Mouse (Mus musculus) lung, embryonic 16.5 days (tissue): ENCODE data around the gene Stx1a. TPM values are rescaled to one million over a fixed set of nuclear protein-coding genes. Genes with fewer than 3 reads are reported as not detected.

Experiments
- ATAC-seq: fragments of 200-750 bp; cut with Nextera tagmentation; 2 replicates; pipeline ENCODE4 v1.8.0; 2017; ENCODE audit warnings: low read depth, mild to moderate bottlenecking, moderate library complexity
- H3K27ac ChIP-seq: fragments of 300-500 bp; sonication (generic); 2 replicates; pipeline ENCODE4 v1.5.1; 2014; ENCODE audit warnings: mild to moderate bottlenecking, control low read depth, low read length
- H3K27me3 ChIP-seq: fragments of 300-500 bp; sonication (generic); 2 replicates; pipeline ENCODE4 v1.6.1; 2014; ENCODE audit warnings: low read depth, low read length, mixed read lengths; ENCODE audit not compliant: control insufficient read depth, insufficient read depth
- H3K36me3 ChIP-seq: fragments of 300-500 bp; sonication (generic); 2 replicates; pipeline ENCODE4 v1.6.1; 2014; ENCODE audit warnings: low read length; ENCODE audit not compliant: control insufficient read depth, insufficient read depth
- H3K4me1 ChIP-seq: fragments of 300-500 bp; sonication (generic); replicated peaks from 2 replicates; pipeline ENCODE4 v1.6.1; 2014; ENCODE audit warnings: low read length, mixed read lengths; ENCODE audit not compliant: control insufficient read depth, insufficient read depth
- H3K4me2 ChIP-seq: fragments of 300-500 bp; sonication (generic); 2 replicates; pipeline ENCODE4 v1.6.1; 2014; ENCODE audit warnings: low read depth, low read length, control low read depth
- H3K4me3 ChIP-seq: fragments of 300-500 bp; sonication (generic); 2 replicates; pipeline ENCODE4 v1.5.1; 2014; ENCODE audit warnings: mild to moderate bottlenecking, low read length, control low read depth
- H3K9ac ChIP-seq: fragments of 300-500 bp; sonication (generic); 2 replicates; pipeline ENCODE4 v1.6.1; 2014; ENCODE audit warnings: low read length, control low read depth
- H3K9me3 ChIP-seq: fragments of 300-500 bp; sonication (generic); 2 replicates; pipeline ENCODE4 v1.6.1; 2016; ENCODE audit warnings: low read length; ENCODE audit not compliant: control insufficient read depth
- WGBS: fragments of 180-500 bp; shearing (Covaris S2); extraction: QIAGEN DNeasy Blood & Tissue Kit; methylation state at CpG from one replicate; pipeline ENCODE4 v1.1.7; 2014; 5-methylcytosine and 5-hydroxymethylcytosine counted together
- polyA plus RNA-seq: library from polyadenylated mRNA; unstranded; fragments of >200 nt; fragmentation: Nextera tagmentation; extraction: Ambion mirVana; gene quantifications from 2 replicates; pipeline ENCODE4 v1.2.1, GENCODE M21; 2015

Gene Stx1a
- 11.8 and 12.4 TPM in 2 replicates for polyA plus RNA-seq

DNA sequence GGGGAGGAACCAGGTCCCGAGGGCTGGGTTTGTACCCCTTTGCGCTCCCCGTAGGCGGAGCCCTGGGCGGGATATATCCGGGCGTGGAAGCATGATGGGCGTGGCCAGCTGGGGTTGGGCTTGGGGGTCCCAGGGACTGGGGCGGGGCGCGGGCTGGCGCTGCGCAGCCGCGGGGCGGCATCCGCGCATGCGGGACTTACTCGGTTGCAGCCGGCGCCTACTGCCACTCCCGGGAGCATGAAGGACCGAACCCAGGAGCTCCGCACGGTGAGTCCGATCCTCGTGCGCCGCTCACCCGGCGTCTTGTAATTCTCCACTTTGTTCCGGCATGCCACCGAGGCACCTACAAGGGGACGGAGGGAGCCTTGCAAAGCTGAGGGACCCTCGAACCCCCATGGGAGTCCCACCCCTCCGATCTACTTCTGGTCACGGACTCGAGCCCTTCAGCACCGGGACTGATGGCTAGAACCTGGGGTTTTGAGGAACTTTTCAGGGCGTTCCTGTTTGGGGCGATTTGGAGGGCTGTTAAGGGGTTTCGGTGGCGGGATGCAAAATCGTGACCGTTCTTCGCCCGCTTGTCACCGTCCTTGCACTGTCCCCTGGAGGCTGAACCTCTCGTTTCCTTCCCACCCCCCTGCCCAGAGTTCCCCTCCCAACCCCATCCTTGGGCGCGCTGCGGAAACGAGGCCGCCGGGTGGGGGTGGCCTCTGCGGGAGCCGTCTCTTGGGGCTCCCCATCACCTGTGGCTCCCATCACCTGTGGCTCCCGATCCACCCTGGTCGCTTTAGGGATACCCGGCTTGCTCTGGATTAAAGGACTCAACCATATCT lies at the start of gene Stx1a:
Gene Stx1a, plus strand, starts transcription at position 139 of the 830 bp plus-strand sequence.
- H3K27me3 ChIP-seq, result no peaks in the 10 kb centered on the region
- H3K4me1 ChIP-seq, result peaks cover 48% of the 10 kb centered on the region
- peak within 1 kb of the TSS; percentile 95 for H3K4me2 ChIP-seq
- no peaks in the 10 kb centered on the region for H3K36me3 ChIP-seq
- ATAC-seq, result peak; percentile 93
- H3K27ac ChIP-seq, result peak within 1 kb of the TSS; percentile 79
- no peaks in the 10 kb centered on the region for H3K9me3 ChIP-seq
- H3K9ac ChIP-seq, result peak within 1 kb of the TSS; percentile 78
- under 1% methylated on average over 61 of the region's 61 CpGs for WGBS
- peak within 1 kb of the TSS; percentile 67 for H3K4me3 ChIP-seq

DNA sequence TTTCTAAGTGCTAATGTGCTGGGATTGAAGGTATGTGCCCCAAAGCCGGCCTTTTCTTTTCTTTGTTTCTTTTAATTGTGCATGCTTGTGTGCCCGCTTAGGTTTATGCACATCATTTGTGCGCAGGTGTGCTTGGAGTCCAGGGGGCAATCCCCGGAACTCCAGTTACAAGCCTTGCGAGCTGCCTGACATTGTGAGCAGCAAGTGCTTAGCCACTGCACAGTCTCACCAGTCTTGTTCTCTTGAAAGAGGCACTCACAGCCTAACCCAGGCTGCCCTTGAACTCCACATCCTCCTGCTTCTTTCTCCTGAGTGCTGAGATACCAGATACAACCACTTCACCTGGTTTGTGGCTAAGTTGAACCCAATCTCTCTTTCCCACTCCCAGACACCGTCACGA lies 49.8 kb upstream of the Stx1a start:
- 67% methylated on average over 7 of the region's 7 CpGs for WGBS
- no peak overlapping the region for H3K4me3 ChIP-seq
- no peaks in the 10 kb centered on the region for H3K27me3 ChIP-seq
- H3K9me3 ChIP-seq, result no peaks in the 10 kb centered on the region
- ATAC-seq, result peak; percentile 41
- H3K4me1 ChIP-seq, result peaks cover 10% of the 10 kb centered on the region
- H3K4me2 ChIP-seq, result no peak overlapping the region
- no peak overlapping the region for H3K9ac ChIP-seq
- peak overlapping the region; percentile 88 for H3K27ac ChIP-seq
- H3K36me3 ChIP-seq, result no peaks in the 10 kb centered on the region

DNA sequence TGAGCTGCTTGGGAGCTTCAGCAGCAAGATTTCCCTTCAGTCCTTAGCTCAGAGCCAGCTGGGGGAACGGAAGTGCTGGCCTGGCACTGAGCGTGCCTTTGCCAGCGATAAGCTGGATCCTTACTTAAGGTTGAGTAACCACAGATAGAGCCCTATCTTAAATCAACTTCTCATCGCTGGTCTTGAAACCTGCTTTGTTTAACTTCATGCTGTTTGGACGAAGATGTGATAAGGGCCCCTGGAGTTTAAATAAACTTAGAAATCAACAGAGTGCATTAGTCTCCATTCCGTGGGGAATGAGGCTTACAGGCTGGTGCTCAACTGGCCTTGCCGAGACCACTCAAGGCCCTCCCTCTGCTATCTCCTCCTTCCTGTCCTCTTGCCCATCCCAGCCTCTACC lies 49.0 kb upstream of the Stx1a start:
- H3K27me3 ChIP-seq, result no peaks in the 10 kb centered on the region
- 0 out of 2 replicates have a peak overlapping the region, but pooled peaks have one; percentile 3 for H3K4me2 ChIP-seq
- no peaks in the 10 kb centered on the region for H3K36me3 ChIP-seq
- WGBS, result 8% methylated on average over 7 of the region's 7 CpGs
- peak; percentile 80 for ATAC-seq
- no peak overlapping the region for H3K4me3 ChIP-seq
- no peaks in the 10 kb centered on the region for H3K9me3 ChIP-seq
- H3K27ac ChIP-seq, result peak overlapping the region; percentile 88
- H3K9ac ChIP-seq, result no peak overlapping the region
- H3K4me1 ChIP-seq, result peaks cover 9% of the 10 kb centered on the region

DNA sequence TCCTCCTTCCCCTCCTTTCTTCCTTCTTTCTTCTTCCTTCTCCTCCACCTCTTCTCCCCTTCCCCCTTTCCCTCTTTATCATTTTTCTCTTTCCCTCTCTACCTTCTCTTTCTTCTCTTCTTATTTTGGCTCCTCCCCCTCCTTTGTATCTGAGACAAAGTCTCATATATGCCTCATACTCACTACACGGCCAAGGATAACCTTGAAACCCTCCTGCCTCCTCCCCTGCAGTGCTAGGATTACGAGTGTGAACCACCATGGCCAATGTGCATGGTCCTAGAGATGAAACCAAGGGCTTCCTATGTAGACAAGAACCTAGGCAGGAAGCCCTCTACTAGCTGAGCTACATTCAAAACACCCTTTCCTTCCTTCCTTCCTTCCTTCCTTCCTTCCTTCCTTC lies 48.4 kb upstream of the Stx1a start:
- Histone ChIP-seq H3K9ac (no peak overlapping the region), H3K4me1 (peaks cover 9% of the 10 kb centered on the region), H3K9me3 (no peaks in the 10 kb centered on the region), H3K36me3 (no peaks in the 10 kb centered on the region), H3K27ac (peak overlapping the region; percentile 88), H3K27me3 (no peaks in the 10 kb centered on the region), H3K4me3 (no peak overlapping the region), H3K4me2 (no peak overlapping the region)
- ATAC-seq, result no peak
- WGBS, result 38% methylated on average over 2 of the region's 2 CpGs

DNA sequence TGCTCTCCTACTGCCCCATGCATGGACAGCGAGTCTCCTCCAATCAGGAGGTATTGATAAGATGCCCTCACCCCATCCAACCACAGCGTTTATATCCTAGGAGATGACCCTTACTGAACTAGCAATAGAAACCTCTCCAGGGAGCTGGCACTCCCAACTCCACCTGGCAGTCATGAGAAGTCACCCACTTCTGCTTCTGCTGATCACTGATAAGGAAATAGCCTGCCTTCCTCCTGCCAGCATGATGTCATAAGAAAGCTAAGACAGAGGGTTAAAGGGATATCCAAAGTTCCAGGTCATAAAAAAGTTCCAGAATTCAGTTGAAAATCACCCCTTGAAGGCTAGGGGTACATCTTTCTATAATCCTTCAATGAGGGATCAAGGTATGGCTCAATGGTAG lies 47.1 kb upstream of the Stx1a start:
- no peak overlapping the region for H3K4me3 ChIP-seq
- no peak overlapping the region for H3K9ac ChIP-seq
- no peaks in the 10 kb centered on the region for H3K9me3 ChIP-seq
- no peak for ATAC-seq
- peaks cover 9% of the 10 kb centered on the region for H3K4me1 ChIP-seq
- no peaks in the 10 kb centered on the region for H3K36me3 ChIP-seq
- WGBS, result 76% methylated on average over 2 of the region's 2 CpGs
- no peak overlapping the region for H3K4me2 ChIP-seq
- H3K27ac ChIP-seq, result no peak overlapping the region
- H3K27me3 ChIP-seq, result no peaks in the 10 kb centered on the region

DNA sequence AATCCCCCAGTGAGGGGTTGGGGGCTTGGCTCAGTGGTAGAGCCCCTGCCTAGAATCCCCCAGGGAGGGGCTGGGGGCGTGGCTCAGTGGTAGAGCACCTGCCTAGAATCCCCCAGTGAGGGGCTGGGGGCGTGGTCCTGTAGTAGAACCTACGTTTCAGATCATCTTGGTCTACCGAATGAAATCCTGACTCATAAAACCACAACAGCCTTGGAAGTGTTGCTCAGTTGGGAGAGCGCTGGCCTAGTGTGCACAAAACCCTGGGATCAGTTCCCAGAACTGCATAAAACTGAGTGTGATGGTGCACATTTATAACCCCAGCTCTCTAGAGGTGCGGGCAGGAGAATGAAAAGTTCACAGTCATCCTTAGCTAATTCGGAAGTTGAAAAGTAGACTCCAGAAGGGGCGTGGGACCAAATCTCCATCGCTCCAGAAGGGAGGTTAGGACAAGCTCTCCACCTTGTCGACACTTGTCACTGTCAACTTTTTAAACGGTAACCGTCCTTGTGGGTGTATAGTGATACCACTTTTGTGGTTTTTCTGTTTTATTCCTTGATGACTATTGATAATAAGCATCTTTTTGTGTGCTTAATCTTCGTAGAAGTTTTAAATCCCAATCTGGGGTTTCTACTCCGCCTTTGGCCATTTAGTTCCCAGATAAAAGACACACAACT lies 46.6 kb upstream of the Stx1a start:
- H3K36me3 ChIP-seq, result no peaks in the 10 kb centered on the region
- no peak overlapping the region for H3K27ac ChIP-seq
- no peak overlapping the region for H3K4me3 ChIP-seq

DNA sequence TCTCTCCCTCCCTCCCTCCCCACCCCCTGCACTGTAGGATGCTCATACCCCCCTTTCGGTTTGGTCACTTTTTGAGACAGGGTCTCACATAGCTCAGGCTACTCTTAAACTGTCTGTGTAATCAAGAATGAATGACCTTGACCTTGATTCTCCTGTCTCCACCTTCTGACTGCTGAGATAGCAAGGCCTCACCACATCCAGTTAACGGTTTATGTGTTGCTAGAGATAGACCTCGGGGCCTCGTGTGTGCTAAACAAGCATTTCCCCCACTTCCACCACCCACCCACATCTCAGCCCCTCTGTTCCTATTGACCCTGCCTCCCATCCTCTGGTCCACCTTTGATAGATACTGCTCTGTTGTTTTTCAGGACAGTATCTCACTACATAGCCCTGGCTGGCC lies 45.4 kb upstream of the Stx1a start:
- Histone ChIP-seq H3K9me3 (no peaks in the 10 kb centered on the region), H3K36me3 (no peaks in the 10 kb centered on the region), H3K4me1 (peaks cover 6% of the 10 kb centered on the region), H3K4me2 (no peak overlapping the region), H3K4me3 (no peak overlapping the region), H3K27me3 (no peaks in the 10 kb centered on the region), H3K27ac (no peak overlapping the region), H3K9ac (no peak overlapping the region)
- no peak for ATAC-seq
- 67% methylated on average over 4 of the region's 4 CpGs for WGBS

More for the DNA sequence above, 46.6 kb upstream of the Stx1a start:
- Histone ChIP-seq H3K9ac (no peak overlapping the region), H3K4me1 (peaks cover 9% of the 10 kb centered on the region), H3K9me3 (no peaks in the 10 kb centered on the region), H3K27me3 (no peaks in the 10 kb centered on the region), H3K4me2 (no peak overlapping the region)
- ATAC-seq, result no peak
- 79% methylated on average over 14 of the region's 14 CpGs for WGBS

DNA sequence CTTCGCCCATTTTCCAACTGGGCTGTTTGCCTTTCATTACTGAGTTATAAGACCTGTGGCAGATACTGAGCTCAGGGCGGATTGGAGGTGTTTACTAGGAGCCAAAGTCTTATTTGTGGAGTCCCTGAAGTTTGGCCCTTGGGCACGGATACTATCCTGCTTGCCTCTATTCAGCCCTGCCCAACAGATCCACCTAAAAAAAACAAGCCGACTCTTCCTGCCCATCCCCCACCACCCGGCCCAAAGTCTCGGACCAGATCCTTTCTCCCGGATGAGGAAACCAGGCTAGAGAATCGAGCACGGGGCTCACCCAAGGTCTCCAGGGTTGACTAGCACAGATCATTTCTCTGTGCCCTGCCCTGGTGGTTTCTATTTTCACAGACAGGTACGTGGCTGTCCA lies 42.1 kb upstream of the Stx1a start:
- H3K4me3 ChIP-seq, result no peak overlapping the region
- no peaks in the 10 kb centered on the region for H3K36me3 ChIP-seq
- H3K27me3 ChIP-seq, result peaks cover 16% of the 10 kb centered on the region
- no peak overlapping the region for H3K9ac ChIP-seq
- peaks cover 12% of the 10 kb centered on the region for H3K4me1 ChIP-seq
- H3K4me2 ChIP-seq, result no peak overlapping the region
- 54% methylated on average over 10 of the region's 10 CpGs for WGBS
- H3K9me3 ChIP-seq, result no peaks in the 10 kb centered on the region
- ATAC-seq, result no peak
- no peak overlapping the region for H3K27ac ChIP-seq

DNA sequence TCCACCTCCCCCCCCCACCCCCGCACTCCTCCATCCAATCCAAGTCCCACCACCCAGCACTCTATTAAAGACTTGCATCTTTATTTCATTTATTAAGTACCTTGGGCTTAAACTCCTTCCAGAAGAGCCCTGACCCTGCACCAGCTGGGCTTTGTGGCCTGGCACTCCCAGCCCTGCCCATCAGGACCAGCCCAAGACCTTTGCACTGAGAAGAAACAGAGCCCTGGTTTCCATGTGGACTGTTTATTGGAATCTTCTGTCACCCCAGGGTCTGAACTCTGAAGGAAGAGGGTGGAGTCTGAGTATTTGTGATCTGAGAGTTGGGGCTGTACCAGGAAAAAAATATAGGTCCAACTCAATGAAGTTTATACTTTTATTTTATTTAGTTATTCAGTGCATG lies 40.2 kb upstream of the Stx1a start:
- no peak for ATAC-seq
- Histone ChIP-seq H3K4me1 (peaks cover 12% of the 10 kb centered on the region), H3K9me3 (no peaks in the 10 kb centered on the region), H3K4me2 (no peak overlapping the region), H3K4me3 (no peak overlapping the region), H3K27ac (no peak overlapping the region), H3K27me3 (peaks cover 35% of the 10 kb centered on the region), H3K9ac (no peak overlapping the region), H3K36me3 (no peaks in the 10 kb centered on the region)
- WGBS, result 80% methylated on average over 1 of the region's 1 CpGs
